Mouse (Mus musculus) splenic B cell, adult 2 months (primary cell): ENCODE results near the gene Gm49373.

Source experiments
- DNase-seq: peaks from one replicate; pipeline ENCODE4 v3.0.0-alpha.2; 2011; ENCODE audit warnings: low read depth, low spot score
- H3K27me3 ChIP-seq: 2 replicates; pipeline ENCODE4 v1.6.1; 2012; ENCODE audit warnings: mild to moderate bottlenecking, low read length, moderate library complexity, mixed read lengths; ENCODE audit not compliant: control insufficient read depth, poor library complexity, insufficient read depth, severe bottlenecking
- H3K36me3 ChIP-seq: 2 replicates; pipeline ENCODE4 v1.6.1; 2012; ENCODE audit warnings: mild to moderate bottlenecking, low read length, moderate library complexity, mixed read lengths; ENCODE audit not compliant: control insufficient read depth, poor library complexity, insufficient read depth, severe bottlenecking

The Gm49373 gene

DNA sequence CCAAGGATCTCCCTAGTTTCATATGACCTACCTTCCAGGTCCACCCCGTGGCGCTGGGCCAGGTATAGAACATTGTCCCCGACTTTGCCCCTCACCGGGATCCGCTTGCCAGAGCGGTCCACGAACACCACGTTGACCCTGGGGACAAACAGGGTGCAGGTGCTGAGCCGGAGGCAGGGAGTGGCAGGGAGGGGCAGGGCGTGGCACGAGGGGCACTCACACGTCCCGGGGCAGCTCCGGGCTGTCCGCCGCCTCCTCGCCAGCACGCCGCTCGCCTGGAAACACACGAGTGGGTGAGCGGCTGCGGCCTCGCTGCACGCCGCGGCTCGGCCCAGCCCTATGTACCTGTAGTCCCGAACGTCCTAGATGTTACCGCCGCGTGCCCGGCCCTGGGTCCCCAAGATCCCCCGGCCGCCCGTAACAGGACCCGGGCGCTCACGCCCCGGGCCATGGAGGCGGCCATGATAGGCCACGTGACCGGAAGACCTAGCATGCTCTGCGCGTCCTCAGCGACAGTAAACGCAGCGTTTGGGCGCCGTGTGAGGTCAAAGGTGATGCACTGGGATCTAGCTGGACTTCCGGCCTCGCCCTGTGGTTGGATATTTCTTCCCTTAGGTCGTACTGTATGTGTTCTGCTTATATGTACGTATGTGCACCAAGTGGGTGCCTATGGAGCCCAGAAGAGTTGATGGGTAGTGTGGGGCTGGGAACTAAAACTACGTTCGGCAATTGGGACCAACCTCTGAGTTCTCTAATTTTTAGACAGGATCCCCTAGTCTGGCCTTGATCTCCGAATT is at the start of gene Gm49373, which contains the start of gene Fdx1l:
Gene Gm49373, minus strand, starts transcription at position 53 of the 797 bp plus-strand sequence.
Gene Fdx1l, minus strand, starts transcription at position 571 of the 797 bp plus-strand sequence.
- DNase-seq = peak; percentile 87
- H3K36me3 ChIP-seq = peaks cover 2% of the 10 kb centered on the region; the same call in 1 of the 2 replicates
- no peaks in the 10 kb centered on the region for H3K27me3 ChIP-seq

DNA sequence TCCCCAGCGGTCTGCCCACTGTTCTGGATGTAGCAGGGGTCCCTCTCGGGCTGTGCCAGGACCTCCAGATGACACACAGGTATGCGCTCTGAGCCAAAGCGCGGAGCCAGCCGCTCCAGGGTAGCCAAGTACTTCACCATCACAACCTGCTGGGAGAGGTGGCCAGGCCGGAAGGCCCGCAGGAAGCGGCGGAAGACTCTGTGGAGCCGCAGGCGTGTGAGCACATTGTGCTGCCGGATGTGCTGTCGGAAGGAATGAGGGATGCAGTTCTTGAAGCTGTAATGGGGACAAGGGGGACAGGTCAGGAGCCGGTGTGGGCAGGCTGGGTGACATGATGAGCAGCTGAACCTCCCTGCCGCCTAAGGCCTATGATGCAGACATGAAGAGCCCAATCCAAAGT is 48.6 kb upstream of the Gm49373 start:
- DNase-seq = no peak

DNA sequence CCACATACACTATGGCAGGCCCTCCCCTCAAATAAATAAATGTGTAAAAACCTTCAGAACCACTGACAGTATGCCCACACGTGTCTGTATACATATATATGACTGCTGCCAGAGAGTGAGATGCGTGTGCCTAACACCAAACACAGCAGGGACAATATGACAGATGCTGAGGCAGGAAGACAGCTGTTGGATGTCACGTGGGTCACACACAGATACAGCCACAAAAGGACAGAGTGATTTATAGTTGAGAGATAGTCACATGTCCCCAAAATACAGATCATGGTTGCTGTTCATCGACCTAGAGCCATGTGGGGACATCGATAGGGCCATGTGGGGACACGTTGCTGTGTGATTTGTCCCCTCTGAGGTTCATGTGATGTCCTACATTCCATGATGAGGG is 44.2 kb upstream of the Gm49373 start:
- Histone ChIP-seq H3K36me3 (peaks cover 7% of the 10 kb centered on the region), H3K27me3 (no peaks in the 10 kb centered on the region)
- no peak for DNase-seq

More for the DNA sequence above, 48.6 kb upstream of the Gm49373 start:
- Histone ChIP-seq H3K27me3 (no peaks in the 10 kb centered on the region), H3K36me3 (peaks cover 20% of the 10 kb centered on the region)

DNA sequence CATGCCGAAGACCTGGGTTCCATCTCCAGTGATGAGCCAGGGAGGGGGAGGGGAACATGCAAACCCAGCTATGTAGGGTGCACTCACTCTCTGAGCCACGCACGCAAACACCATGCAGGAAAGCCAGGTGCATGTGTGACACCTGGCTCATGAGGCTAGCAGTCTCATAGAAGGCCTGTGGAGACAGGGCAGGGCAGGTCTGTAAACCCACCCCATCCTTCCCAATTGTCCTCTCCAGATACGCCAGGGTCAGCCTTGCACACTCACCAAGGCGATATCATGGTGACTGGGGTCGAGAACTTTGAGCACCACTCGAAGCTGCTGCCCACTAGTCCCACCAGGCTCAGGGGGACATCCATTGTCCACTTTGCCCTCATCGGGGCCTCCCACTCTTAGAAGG is 42.2 kb upstream of the Gm49373 start:
- Histone ChIP-seq H3K27me3 (no peaks in the 10 kb centered on the region), H3K36me3 (peaks cover 3% of the 10 kb centered on the region; the same call in 1 of the 2 replicates)
- DNase-seq = no peak

DNA sequence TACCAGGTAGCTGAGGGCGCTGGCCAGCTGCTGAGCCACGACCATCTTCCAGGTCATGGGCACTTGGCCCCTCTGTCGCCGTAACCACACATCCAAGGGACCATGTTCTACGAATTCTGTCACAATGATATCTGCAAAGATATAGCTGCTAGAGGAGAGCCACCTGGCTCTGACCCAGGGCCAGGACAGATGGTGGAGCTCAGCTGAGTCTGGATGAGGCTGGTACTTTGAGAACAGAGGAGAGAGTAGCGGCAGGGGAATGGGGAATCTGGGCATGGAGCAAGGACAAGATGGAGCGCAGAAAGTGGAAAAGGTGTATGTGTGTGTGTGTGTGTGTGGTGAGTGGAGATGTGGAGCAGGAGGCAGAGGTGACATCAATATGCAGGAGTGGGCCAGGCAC is 41.3 kb upstream of the Gm49373 start:
- H3K27me3 ChIP-seq = no peaks in the 10 kb centered on the region
- DNase-seq = no peak
- peaks cover 3% of the 10 kb centered on the region; the same call in 1 of the 2 replicates for H3K36me3 ChIP-seq

DNA sequence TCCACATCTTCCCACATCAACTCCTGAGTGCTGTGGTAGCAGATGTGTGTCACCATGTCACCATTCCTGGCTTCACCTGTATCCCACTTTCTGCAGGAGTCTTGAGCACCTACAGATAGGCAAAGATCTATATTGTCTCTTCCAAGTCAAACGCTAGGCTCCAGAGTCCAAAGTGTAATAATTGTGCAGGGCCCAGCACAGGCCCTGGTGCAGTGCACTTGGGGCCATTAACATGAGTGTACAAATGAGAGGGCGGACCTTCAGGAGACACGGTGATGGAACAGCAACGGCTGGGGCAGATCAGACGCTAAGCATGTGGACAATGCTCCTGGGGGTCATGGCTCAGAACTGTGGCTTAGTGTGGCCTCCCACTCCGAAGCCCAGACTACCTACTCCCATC is 40.9 kb upstream of the Gm49373 start:
- Histone ChIP-seq H3K27me3 (no peaks in the 10 kb centered on the region), H3K36me3 (peaks cover 3% of the 10 kb centered on the region; the same call in 1 of the 2 replicates)
- no peak for DNase-seq

DNA sequence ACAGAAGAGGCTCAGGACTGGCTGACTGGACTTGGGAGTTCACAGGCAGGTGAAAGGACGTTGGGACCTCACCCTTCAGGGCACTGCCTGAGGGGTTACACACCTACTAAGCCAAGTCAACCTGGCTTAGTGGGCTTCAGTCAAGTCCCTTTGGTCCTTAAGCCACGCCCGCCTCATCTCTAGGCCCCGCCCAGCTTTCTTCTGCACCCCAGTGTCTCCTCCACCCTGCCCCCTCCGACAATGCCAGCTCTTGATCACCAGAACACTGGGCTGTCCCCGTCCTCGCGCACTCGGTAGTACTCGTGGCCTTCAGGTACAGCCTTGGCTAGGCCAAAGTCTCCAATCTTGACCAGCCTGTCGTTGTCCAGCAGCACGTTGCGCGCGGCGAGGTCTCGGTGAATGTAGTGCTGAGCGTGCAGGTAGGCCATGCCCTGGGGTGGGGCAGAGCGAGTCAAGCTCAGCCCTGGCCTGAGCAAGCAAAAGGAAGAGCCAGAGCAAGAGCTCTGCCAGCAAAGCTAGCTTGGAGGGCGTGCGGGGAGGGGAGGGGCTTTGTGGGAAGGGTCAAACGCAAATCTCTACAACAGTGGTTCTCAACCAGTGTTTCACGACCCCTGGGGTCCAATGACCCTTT is 34.8 kb upstream of the Gm49373 start:
- peaks cover 4% of the 10 kb centered on the region for H3K36me3 ChIP-seq
- no peaks in the 10 kb centered on the region for H3K27me3 ChIP-seq
- DNase-seq = no peak

DNA sequence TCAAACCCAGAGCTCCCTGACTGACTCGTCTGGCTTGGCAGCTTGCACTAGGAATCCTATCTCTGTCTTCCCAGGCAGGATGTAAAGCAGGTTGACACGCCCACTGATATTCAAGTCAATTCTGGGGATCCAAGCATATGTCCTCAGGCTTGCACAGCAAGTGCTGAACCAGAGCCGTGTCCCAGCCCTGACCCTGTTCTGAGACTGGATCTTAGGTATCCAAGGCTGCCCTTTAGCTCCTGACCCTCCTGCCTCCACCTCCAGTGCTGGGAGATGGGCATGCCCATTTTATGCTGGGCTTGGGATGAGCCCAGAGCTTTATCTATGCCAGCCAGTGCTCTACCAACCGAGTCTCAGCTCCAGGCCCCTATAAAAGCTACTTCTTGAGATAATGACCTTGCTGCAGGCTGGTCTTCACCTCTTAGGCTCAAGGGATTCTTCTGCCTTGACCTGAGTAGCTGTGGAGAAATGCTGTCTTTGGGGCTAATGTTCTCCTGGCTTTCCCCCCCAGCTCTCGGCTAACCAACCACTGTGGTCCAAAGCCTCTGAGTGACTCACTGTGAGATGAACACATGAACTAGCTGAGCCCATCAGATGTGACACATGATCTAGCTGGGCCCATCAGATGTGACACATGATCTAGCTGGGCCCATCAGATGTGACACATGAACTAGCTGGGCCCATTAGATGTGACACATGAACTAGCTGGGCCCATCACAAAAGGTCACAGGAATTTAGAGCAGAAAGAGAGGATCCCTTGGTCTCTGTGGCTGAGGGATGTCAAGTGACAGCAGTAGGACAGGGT is 33.1 kb upstream of the Gm49373 start:
- Histone ChIP-seq H3K27me3 (no peaks in the 10 kb centered on the region), H3K36me3 (peaks cover 4% of the 10 kb centered on the region)
- no peak for DNase-seq

DNA sequence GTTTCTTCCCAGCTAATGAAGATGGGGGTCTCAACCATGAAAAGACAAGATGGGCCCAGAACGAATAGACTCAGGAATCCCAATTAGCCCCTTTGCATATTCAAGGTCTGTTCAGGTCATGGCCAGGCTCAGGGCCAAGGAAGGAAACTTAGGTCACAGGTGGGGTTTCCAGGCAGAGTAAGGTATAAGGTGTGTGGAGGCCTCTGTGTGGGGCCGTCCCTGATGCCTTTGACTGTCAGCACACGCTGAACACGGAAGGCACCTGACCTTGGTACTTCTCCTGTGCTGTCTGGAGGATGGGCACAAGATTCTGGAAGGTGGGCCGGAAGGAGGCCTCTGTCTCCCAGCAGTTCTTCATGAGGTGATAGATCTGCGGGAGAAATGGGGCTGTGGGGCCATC is 31.9 kb upstream of the Gm49373 start:
- Histone ChIP-seq H3K36me3 (peaks cover 4% of the 10 kb centered on the region), H3K27me3 (no peaks in the 10 kb centered on the region)
- DNase-seq = no peak

DNA sequence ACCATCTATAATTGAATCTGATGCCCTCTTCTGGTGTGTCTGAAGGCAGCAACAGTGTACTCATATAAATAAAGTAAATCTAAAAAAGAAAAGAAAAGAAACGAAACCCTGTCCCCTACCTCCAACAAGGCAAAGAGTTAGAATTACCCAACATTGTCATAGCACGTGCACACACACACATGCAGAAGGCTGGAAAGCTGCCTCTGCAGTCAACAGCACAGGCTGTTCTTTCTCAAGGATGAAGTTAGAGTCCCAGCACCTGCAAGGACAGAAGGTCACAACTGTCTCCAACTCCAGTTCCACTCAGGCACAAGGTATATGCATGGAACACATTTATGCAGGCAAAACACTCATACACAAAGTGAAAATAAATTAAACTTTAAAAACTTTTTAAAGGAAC is 29.2 kb upstream of the Gm49373 start:
- peaks cover 4% of the 10 kb centered on the region for H3K36me3 ChIP-seq
- DNase-seq = no peak
- no peaks in the 10 kb centered on the region for H3K27me3 ChIP-seq

DNA sequence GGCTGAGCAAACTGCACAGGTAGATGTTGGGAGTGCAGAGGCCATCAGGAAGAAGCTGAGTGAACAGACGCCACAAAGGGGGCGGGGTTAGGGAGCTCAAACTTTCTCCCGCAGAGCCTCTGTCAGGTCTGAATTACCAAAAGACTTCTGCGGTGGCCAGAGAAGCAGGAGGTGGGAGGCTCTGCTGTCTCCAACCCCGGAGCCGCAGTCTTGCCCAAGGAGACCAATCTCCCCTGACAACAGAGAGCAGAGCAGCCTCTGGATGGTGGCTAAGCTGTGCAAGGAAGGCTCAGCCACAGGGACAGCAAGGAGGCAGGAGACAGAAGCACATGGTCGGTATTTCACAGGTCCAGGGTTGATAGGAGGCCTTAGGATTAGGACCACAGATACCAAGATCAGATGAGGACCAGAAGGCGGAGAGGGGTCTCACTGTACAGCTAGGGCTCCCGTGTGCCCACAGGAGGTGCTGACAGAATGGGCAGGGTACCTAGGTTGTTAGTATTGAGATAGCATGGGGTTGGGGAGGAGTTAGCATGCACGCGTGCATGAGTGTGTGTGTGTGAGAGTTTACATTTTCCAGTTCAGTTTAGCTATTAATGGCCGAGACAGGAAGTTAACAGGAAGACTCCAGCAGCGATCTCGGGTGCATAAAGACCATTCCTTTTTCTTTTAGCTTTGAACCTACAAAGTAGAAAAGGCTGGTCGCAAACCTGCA is 27.7 kb upstream of the Gm49373 start:
- DNase-seq = no peak
- H3K36me3 ChIP-seq = peaks cover 4% of the 10 kb centered on the region
- no peaks in the 10 kb centered on the region for H3K27me3 ChIP-seq

DNA sequence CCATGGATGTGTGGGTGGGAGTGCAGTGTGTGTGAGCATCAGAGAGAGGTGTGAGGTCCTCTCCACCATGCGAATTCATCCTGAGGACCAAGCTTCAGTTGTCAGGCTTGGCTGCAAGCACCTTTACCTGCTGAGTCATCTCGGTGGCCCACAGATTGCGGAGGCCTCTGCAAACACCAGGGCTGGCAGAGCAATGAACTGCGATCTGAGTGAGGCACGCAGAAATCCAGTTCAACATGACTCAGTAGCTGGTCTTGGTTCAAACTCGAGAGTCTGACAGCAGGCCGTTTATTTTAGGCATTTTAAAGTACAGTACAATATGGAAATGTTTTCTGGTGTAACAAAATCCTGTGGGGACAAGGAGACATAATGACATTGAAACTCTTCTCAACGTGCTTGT is 24.9 kb upstream of the Gm49373 start:
- DNase-seq = no peak
- H3K27me3 ChIP-seq = no peaks in the 10 kb centered on the region
- H3K36me3 ChIP-seq = no peaks in the 10 kb centered on the region

DNA sequence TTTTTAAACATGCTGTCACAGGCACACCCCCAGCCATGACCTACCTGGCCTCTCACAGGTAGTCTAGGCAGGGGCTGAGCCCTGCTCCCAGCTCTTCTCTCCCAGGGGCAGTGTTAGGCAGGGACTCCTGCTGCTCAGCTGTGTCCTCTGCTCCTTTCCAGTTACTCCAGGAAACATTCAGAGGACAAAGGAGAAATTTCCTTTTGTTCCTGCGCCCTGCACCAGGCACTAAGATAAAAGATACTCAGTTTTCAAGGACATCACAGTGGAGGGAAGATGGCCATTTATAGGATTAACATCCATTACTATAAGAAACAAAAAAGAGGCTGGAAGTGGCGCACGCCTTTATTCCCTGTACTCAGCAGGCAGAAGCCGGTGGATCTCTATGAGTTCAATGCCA is 23.1 kb upstream of the Gm49373 start:
- DNase-seq = no peak
- H3K36me3 ChIP-seq = no peaks in the 10 kb centered on the region
- H3K27me3 ChIP-seq = no peaks in the 10 kb centered on the region

DNA sequence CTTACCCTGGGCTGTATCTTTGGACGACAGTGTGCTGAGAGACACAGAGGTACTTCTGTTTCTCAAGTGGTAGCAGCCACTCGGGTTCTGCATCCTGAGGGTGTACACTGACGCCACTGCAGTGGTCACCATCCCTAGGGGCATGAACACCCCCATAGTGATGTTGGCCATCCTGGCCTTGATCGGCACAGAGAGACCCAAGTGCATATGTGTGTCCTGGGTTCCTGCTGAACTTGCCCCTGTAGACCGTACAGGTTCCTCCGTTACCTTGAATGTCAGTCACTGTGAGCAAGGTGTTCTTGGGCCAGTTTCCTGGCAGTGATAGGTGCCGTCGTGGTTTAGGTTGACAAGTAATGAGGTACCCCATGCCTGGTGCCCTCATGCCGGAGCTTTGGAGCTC is 20.5 kb upstream of the Gm49373 start:
- no peaks in the 10 kb centered on the region for H3K27me3 ChIP-seq
- no peak for DNase-seq
- no peaks in the 10 kb centered on the region; the same call in 1 of the 2 replicates for H3K36me3 ChIP-seq
